Mouse (Mus musculus) heart, adult 18-20 months (tissue): Measurements from ENCODE around the gene Erv3. TPM values are rescaled to one million over a fixed set of nuclear protein-coding genes. Genes with fewer than 3 reads are reported as not detected.
A peak's percentile ranks its signal among the peaks of the same experiment; 100 is the strongest.
"Not testable (repeated sequence)": the region's sequence is repeated elsewhere in the genome, so short reads cannot be mapped to it uniquely, and the experiment has no call there.

Experiments
- DNase-seq, 2 experiments: peaks; one replicate each; pipeline ENCODE4 v3.0.0; 2021 to 2022; ENCODE audit warnings: mixed read lengths in 1 of 2
- total RNA-seq, 2 experiments: library from RNA; stranded (reverse); gene quantifications; 2 replicates each; pipeline ENCODE4 v1.2.3; 2021

Gene Erv3
- total RNA-seq, 2 experiments from 2014 or later, result not detected

DNA sequence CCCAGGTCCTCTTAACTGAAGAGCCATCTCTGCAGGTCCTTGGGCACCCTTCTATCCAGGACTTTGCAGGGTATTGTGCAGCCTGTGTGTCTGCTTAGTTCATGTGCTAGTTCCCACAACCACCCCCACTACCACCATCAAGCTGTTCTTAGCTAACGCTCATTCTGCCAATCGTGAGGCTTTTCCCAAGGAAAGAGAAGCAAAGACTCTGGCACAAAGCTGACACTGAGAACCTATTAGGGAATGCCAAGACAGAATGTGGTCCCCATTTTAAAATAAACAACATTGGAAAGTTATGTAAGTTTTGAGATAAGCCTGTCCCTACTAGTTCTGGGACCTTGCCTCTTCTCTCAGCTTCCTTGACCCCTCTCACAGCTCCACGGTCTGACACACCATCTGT lies 3.9 kb upstream of the Erv3 start:
- DNase-seq, result no peak

- no peak for DNase-seq
These were observed 3.2 kb upstream of the Erv3 start for GRCm38 (mm10) chr2:131862617-131863275.

DNA sequence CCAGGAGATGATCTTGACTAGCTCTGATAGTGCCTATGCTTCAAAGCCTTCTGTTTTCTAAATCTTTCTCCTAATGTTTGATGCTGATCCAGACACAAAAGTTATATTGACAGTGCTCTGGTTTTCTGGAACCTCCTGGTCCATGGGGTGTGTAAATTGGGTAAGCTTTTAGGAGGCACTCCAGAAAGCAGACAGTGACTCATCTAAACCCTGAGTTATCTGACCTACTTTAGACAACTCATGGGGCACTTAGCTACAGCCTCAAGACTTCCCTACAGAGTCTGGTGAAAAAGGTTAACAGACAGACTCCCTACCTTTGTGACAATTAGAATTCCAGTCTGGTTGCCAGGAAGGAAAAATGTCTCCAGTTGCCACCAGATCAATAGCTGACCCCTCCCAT lies 1.7 kb downstream of the Erv3 start:
- peak; percentile 13 to 45 for DNase-seq

DNA sequence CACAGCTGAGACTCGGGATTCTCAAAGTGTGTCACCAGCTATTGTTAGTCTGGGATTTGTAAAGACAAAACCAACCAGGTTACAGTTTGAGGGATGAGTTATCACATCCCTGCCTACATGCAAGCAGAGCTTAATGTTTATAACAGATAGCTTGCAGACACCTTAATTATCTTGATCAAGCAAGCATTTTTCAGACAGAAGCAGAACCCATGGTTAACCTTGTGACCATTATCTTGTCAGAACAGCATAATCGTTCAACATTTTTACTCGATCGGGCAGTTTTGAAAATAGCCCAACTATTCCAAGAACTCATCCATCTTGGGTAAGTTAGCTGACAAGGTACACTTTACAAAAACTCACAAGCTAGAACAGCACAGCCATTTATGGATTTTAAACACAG lies 5.8 kb downstream of the Erv3 start:
- DNase-seq, result no peak

- DNase-seq, result no peak
These were observed 8.0 kb downstream of the Erv3 start for GRCm38 (mm10) chr2:131851333-131852092.

DNA sequence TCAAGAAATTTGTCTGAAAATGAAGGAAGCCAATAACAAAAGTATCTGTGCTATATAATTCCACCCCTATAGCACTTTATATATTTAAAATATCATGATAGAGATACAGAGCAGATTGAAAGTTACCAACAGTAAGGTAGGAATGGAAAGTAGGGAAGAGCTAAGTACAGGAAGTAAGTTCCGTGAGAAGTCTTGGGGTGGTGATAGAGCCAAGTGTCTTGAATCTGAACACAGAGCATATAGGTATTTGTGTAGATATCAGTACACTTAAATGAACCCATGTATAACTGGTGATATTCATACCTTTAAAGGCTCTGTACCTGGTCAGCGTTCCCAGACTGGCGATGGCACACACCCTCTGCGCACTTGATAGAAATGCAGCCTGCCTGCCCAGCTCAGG lies 9.5 kb downstream of the Erv3 start:
- DNase-seq, result no peak

DNA sequence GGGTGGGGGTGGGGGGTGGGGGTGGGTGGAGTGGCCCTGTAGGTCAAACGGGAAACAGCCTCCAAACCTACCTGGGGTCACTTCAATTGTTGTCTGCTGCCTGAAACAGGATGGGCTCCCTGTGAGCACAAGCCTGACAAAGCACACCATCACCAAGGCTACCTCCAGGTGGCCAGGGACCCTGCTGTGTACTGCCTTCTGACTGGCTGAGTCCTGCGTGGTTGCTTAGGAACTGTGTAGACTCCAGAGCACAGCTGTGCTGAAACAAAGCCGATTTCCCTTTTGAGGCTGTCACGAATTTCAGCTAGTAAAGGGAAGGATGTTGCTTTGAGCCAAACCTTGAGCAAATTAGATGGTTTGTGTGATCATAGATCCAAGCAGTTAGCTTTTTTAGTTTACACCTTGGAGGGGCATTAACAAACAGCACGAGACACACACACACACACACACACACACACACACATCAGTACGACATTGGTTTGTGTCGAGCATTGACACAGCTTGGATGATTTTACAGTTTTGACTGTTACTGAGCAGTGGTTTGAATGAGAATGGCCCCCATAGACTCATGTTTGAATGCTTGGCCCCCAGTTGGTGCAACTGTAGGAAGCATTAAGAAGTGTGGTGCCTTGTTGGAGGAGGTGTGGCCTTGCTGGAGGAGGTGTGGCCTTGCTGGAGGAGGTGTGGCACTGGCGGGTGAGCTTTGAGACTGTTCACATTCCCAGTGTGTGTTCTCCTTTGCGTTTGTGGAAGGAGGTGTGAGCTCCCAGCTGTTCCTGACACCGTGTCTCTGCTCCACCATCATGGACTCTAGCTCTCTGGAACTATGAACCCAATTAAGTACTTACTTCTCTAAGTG lies 11.8 kb downstream of the Erv3 start:
- DNase-seq, result no peak

GRCm38 (mm10) chr2:131846811-131847210 lies 12.7 kb downstream of the Erv3 start:
- DNase-seq, result no peak

- DNase-seq, result peak; percentile 22 to 49
These were observed 13.3 kb downstream of the Erv3 start for GRCm38 (mm10) chr2:131846132-131846710.

DNA sequence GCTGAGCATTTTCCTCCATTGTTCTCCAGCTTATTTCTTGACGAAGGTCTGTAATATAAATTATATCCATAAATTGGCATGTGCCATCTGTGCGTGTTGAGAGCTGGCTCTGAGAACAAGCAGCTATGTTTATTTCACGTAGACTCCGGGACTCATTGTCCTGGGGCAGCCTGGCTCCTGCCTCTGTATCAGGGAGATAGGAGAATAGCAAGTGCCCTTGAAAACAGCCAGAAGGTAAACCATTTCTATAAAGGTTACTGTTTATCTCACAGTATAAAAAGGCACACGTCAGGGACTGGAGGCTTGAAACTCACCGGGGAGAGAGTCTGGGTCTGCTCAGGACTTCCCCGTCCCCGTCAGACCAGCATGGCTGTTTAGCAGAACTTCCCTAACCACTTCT lies 13.9 kb downstream of the Erv3 start:
- DNase-seq, result peak; percentile 35 to 43

DNA sequence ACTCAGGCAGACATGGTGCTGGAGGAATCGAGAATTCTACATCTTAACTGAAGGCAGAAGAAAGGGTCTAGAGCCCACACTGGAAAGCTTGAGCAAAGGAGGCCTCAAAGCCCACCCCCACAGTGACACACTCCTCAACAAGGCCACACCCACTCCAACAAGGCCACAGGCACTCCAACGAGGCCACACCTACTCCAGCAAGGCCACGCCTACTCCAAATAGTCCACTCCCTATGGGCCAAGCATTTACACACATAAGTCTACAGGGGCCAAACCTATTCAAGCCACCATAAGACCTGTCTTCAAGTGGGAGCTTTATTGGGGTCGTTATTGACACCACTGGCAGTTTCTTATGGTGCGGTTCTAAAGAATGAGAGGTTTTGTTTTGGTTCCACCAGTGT lies 17.0 kb downstream of the Erv3 start:
- no peak for DNase-seq

GRCm38 (mm10) chr2:131841321-131841693 lies 18.2 kb downstream of the Erv3 start:
- DNase-seq, result no peak

DNA sequence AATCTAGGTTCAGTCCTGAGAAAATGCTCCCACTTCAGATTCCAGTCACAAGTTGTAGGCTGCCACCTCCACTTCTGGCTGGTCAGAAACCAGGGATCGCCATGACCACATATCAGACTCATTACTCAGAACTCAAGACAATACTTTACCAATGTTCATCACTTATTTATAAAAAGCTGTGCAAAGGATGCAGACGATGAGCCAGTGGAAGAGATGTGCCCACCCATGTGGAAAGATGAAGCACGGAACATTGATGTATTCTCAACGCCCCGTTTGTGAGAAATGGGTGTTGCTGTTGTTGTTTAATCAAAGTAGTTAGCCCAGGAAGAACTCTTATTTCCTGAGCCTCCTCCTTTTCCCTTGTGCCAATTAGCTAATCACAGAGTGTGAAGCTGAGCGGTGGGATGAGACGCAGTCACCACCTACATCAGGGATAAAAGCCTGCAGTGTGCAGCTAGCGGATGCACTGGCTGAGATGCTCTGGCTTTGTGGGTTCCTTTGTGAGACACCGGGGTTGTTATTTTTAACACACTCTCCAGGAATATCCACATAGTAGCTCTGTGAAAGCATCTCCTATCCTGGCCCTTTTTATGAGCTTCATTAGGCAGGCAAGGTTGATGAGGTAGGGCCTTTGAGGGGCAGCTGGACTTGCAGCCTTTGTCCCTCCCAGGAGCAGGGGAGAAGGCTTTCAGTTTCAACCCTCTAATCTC lies 18.8 kb downstream of the Erv3 start:
- no peak for DNase-seq

DNA sequence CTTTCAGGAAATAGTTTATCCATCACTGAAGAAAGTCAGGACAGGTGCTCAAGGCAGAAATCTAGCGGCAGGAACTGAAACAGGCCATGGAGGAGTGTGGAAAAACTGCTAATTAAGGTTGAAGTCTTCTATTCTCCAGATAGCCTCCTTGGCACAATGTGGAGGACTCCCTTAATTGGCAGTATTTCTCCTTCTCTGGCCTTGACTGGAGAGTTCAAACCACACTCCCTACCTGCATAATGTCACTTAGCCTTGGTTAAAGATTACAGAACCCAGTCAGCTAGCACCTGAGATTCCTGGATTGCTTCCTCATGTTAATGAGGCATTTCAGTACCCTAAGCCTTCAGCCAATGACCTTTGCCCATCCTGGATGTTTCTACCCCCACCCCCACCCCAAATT lies 25.3 kb downstream of the Erv3 start:
- DNase-seq, result no peak

GRCm38 (mm10) chr2:131831861-131832260 lies 27.7 kb downstream of the Erv3 start:
- no peak for DNase-seq

DNA sequence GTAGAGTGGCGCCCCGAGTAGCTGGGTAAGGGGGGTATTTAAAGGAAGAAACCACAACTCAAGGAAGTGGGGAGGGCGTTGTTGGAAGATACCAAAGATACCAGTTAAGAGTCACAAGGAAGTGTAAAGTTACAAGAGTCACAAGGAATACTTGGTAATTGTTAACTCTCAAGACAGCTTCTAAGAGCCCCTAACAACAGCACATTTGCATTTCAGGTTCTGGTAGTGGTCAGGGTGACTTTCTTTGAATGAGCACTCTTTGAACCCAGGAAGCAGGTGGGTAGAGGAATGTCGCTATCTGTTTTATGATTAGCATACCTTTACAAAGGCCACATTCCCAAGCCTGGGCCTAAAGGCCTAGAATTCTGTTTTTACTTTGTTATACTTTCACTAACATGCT lies 28.6 kb downstream of the Erv3 start:
- DNase-seq, result not testable (repeated sequence)

DNA sequence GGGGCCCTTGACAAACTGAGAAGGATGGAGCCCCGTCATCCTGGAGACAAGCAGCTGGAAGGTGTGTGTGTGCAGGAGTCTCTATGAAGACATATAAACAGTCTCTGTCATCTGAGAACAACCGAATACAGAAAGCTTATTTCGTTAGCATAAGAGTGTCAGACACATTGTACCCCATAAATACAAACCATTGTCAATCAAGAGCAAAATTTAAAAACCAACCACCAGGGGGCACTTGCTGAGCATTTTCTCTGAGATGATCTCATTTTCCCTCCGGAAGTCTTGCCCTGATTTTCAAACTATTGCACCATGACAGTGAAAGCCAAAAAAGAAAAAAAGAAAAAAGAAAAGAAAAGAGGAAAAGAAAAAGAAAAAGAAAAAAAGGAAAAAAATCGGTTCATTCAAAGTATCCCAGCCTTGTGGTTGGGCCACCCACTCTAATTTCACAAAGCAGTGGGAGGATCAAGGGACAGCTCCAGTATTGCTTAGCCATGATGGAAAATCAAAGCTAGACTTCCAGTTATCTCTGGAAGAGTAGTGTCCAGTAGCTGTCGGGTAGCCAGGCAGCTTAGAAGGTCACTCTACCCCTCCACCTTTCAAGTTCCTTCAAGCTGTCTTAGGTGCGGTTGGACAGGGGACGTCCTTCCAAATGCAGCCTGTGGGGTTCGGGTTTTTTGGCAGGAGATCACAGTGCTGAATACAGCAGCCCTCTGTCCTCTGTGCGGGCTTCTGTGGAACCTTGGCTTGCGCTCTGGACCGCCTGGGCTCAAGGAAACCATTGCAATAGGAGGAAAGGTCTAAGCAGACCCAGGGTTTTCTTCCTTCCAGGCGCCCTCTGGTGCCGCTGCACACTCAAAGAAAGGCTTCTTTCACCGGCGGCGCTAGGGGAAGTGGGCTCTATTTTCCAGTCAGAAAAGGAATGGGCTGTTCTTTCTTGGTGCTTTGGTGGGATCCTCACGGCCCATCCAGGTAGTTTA lies 31.3 kb downstream of the Erv3 start:
- peak; percentile 60 to 83 for DNase-seq

DNA sequence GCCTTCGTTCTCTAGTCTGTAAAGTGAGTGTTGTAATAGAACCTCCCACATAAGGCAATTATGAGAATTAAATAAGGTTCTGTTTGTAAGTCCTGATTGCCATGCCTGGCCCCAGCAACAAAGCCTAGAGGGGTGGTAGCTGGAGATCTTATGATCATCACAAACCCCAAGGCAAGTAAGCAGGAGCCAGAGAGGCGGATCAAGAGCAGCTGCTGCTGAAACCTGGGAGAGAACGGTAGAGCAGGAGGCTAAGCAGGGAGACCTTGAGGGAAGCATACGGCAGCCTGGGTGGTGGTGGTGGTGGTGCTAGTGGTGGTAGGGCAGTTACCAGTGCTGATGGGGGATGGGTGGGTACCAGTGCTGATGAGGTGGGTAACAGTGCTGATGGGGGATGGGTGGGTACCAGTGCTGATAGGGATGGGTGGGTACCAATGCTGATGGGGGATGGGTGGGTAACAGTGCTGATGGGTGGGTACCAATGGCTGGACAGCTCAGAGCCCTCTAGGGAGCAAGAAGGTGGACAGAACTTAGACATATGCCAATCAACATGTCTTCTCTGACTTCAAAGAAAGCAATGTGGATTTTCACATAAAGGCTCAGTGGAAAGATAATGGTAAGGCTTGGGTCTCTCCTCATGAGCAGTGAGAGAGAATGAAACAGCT lies 32.4 kb downstream of the Erv3 start:
- no peak for DNase-seq

DNA sequence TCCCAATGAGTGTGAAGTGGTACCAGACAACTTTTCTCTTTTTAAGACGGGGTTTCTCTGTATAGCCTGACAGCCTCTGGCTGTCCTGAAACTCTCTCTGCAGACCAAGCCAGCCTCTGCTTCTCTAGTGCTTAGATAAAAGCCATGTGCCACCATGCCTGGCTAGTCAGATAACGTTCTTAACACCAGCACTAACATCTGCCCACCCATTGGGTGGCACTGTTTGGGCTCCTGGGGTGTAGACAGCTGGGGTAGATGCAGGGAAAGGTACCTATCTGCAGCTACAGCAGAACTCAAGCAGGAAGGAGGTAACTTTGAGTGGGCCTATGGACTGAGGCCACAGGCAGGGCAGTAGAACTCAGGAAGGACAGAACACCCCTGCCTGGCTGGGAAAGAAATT lies 34.0 kb downstream of the Erv3 start:
- DNase-seq, result no peak

DNA sequence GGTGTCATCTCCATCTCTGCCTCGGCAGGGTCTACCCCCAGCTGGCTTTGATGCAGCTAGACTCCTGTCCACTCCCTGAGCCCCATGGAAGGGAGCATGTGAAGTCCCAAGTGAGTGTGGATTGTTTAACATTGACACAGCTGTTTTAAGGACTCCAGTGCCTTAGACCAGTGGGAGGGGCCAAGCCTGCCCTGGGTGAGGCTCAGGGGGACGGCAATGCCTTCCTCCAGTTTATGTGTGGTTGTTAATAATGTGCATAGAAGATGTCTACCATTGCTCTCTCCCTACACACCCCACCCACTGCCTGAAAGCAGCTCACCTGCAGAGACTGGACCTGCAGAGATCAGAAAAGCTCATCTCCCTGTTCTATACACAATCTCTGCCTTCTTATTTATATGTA lies 35.6 kb downstream of the Erv3 start:
- no peak for DNase-seq
